In the genomic region with DNA sequence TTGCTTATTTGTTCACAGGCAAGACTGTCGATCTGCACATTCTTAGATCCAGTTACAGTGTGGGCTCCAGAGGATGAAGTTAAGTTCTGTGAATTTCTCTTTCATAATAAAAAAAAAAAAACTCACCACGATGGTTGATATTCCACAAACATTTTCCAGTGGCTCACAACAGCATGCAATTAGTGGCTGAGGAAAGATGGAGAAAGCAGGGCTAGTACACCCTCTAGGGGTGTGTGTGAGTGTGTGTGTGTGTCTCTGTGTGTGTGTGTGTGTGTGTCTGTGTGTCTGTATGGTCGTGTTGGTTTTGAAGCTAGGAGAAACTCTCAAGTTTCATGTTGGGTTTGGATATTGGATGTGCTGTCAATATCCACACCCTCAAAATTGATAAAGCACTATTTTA, we compare ENCODE assay signal across 7 mouse cellular contexts. TPM values are rescaled to one million over a fixed set of nuclear protein-coding genes. Genes with fewer than 3 reads are reported as not detected.
DNase-seq lines count a peak whose midpoint lies in the region; ATAC-seq and TF ChIP-seq lines count a peak whose summit lies in the region.

No protein-coding gene starts in this region.

- no peak overlapping the region for H3K27ac ChIP-seq in lung, postnatal 0 days (ENCODE audit: low read length)
- H3K27ac ChIP-seq in forebrain, embryonic 13.5 days, result no peak overlapping the region
- no peak overlapping the region for H3K27ac ChIP-seq in limb, embryonic 12.5 days
- H3K27ac ChIP-seq in stomach, embryonic 16.5 days (ENCODE audit: low read length), result no peak overlapping the region

- no peak for ATAC-seq in lung, postnatal 0 days
- ATAC-seq in forebrain, embryonic 13.5 days, result peak; percentile 58
- ATAC-seq in limb, embryonic 12.5 days (ENCODE audit: insufficient number of reproducible peaks, insufficient read depth, low FRiP score, low TSS enrichment, low read depth), result no peak
- no peak for ATAC-seq in stomach, embryonic 16.5 days (ENCODE audit: insufficient read depth, low FRiP score)

- H3K9me3 ChIP-seq in lung, postnatal 0 days (ENCODE audit: low read length), result no peaks in the 10 kb centered on the region
- H3K9me3 ChIP-seq in forebrain, embryonic 13.5 days (replicated peaks), result no peaks in the 10 kb centered on the region
- no peaks in the 10 kb centered on the region for H3K9me3 ChIP-seq in limb, embryonic 12.5 days
- no peaks in the 10 kb centered on the region for H3K9me3 ChIP-seq in stomach, embryonic 16.5 days (replicated peaks; ENCODE audit: control insufficient read depth, low read length)

- DNase-seq in lung, postnatal 0 days (ENCODE audit: low spot score), result no peak
- no peak for DNase-seq in lung, postnatal 10 days
- DNase-seq in retina, embryonic 14.5 days (ENCODE audit: low spot score), result no peak
- DNase-seq in MN1 (ENCODE audit: low spot score), result no peak

- no peak for TF ChIP-seq EP300 in lung, postnatal 0 days (IDR thresholded peaks at IDR 0.05)

- H3K4me1 ChIP-seq in lung, postnatal 0 days (ENCODE audit: insufficient read depth, low read depth, low read length), result no peaks in the 10 kb centered on the region
- peaks cover 4% of the 10 kb centered on the region; the same call in 1 of the 2 replicates for H3K4me1 ChIP-seq in forebrain, embryonic 13.5 days
- peaks cover 6% of the 10 kb centered on the region for H3K4me1 ChIP-seq in limb, embryonic 12.5 days (replicated peaks)
- no peaks in the 10 kb centered on the region for H3K4me1 ChIP-seq in stomach, embryonic 16.5 days (ENCODE audit: control insufficient read depth, insufficient read depth, low read length)

- no peak overlapping the region for H3K4me3 ChIP-seq in lung, postnatal 0 days (ENCODE audit: low read depth, low read length)
- peak overlapping the region; percentile 40 for H3K4me3 ChIP-seq in forebrain, embryonic 13.5 days
- no peak overlapping the region for H3K4me3 ChIP-seq in limb, embryonic 12.5 days (replicated peaks)
- H3K4me3 ChIP-seq in stomach, embryonic 16.5 days (replicated peaks; ENCODE audit: low read length), result peak overlapping the region; percentile 25

- no peaks in the 10 kb centered on the region for H3K27me3 ChIP-seq in lung, postnatal 0 days (replicated peaks; ENCODE audit: insufficient read depth, low read length)
- no peaks in the 10 kb centered on the region for H3K27me3 ChIP-seq in forebrain, embryonic 13.5 days
- H3K27me3 ChIP-seq in limb, embryonic 12.5 days, result no peaks in the 10 kb centered on the region
- H3K27me3 ChIP-seq in stomach, embryonic 16.5 days (ENCODE audit: control insufficient read depth, insufficient read depth, low read length), result no peaks in the 10 kb centered on the region

- H3K9ac ChIP-seq in lung, postnatal 0 days (replicated peaks; ENCODE audit: low read depth), result no peak overlapping the region
- peak overlapping the region; percentile 40; the same call in 1 of the 2 replicates for H3K9ac ChIP-seq in forebrain, embryonic 13.5 days
- no peak overlapping the region for H3K9ac ChIP-seq in limb, embryonic 12.5 days (replicated peaks)
- H3K9ac ChIP-seq in stomach, embryonic 16.5 days (ENCODE audit: low read length), result no peak overlapping the region

- 0 out of 2 replicates have a peak overlapping the region, but pooled peaks have one; percentile 17 for H3K4me2 ChIP-seq in lung, postnatal 0 days (replicated peaks; ENCODE audit: low read depth, low read length)
- peak overlapping the region; percentile 68 for H3K4me2 ChIP-seq in forebrain, embryonic 13.5 days
- peak overlapping the region; percentile 66 for H3K4me2 ChIP-seq in limb, embryonic 12.5 days
- H3K4me2 ChIP-seq in stomach, embryonic 16.5 days (ENCODE audit: low read depth, low read length), result peak overlapping the region; percentile 40

- 33% methylated on average over 3 of the region's 3 CpGs for WGBS in lung, postnatal 0 days
- WGBS in forebrain, embryonic 13.5 days, result 36% methylated on average over 3 of the region's 3 CpGs
- WGBS in limb, embryonic 12.5 days, result 37% methylated on average over 3 of the region's 3 CpGs
- 28% methylated on average over 3 of the region's 3 CpGs for WGBS in stomach, embryonic 16.5 days

- no peak for TF ChIP-seq CTCF in lung, postnatal 0 days (IDR thresholded peaks at IDR 0.05)

- no peaks in the 10 kb centered on the region for H3K36me3 ChIP-seq in lung, postnatal 0 days (ENCODE audit: insufficient read depth, low read length)
- no peaks in the 10 kb centered on the region for H3K36me3 ChIP-seq in forebrain, embryonic 13.5 days (ENCODE audit: poor library complexity, severe bottlenecking)
- H3K36me3 ChIP-seq in limb, embryonic 12.5 days, result no peaks in the 10 kb centered on the region
- H3K36me3 ChIP-seq in stomach, embryonic 16.5 days (ENCODE audit: control insufficient read depth, insufficient read depth, low read length), result no peaks in the 10 kb centered on the region

RNA-seq across cellular contexts. Expression of gene Zswim2, which starts 0.3 kb away (rescaled TPM):
- 0.17 and 0.38 TPM in 2 replicates for polyA plus RNA-seq in lung, postnatal 0 days (2015; fragmentation: Nextera tagmentation; extraction: Ambion mirVana)
- not detected in 2 replicates for polyA plus RNA-seq in forebrain, embryonic 13.5 days (2015; fragmentation: Nextera tagmentation; extraction: Ambion mirVana)
- polyA plus RNA-seq in limb, embryonic 12.5 days (2016; fragmentation: Nextera tagmentation; extraction: Ambion mirVana), result not detected in 2 replicates
- not detected in 2 replicates for polyA plus RNA-seq in stomach, embryonic 16.5 days (2015; fragmentation: Nextera tagmentation; extraction: Ambion mirVana)

RNA-seq across cellular contexts. Expression of gene Gm13698, which starts 14.1 kb away (rescaled TPM):
- polyA plus RNA-seq in lung, postnatal 0 days (2015; fragmentation: Nextera tagmentation; extraction: Ambion mirVana), result not detected in 2 replicates
- not detected in 2 replicates for polyA plus RNA-seq in forebrain, embryonic 13.5 days (2015; fragmentation: Nextera tagmentation; extraction: Ambion mirVana)
- polyA plus RNA-seq in limb, embryonic 12.5 days (2016; fragmentation: Nextera tagmentation; extraction: Ambion mirVana), result not detected in 2 replicates
- not detected in 2 replicates for polyA plus RNA-seq in stomach, embryonic 16.5 days (2015; fragmentation: Nextera tagmentation; extraction: Ambion mirVana)

RNA-seq across cellular contexts. Expression of gene Gm13693, which starts 19.9 kb away (rescaled TPM):
- not detected in 2 replicates for polyA plus RNA-seq in lung, postnatal 0 days (2015; fragmentation: Nextera tagmentation; extraction: Ambion mirVana)
- polyA plus RNA-seq in forebrain, embryonic 13.5 days (2015; fragmentation: Nextera tagmentation; extraction: Ambion mirVana), result not detected in 2 replicates
- not detected in 2 replicates for polyA plus RNA-seq in limb, embryonic 12.5 days (2016; fragmentation: Nextera tagmentation; extraction: Ambion mirVana)
- polyA plus RNA-seq in stomach, embryonic 16.5 days (2015; fragmentation: Nextera tagmentation; extraction: Ambion mirVana), result not detected in 2 replicates

RNA-seq across cellular contexts. Expression of gene Gm13695, which starts 25.7 kb away (rescaled TPM):
- polyA plus RNA-seq in lung, postnatal 0 days (2015; fragmentation: Nextera tagmentation; extraction: Ambion mirVana), result not detected in 2 replicates
- polyA plus RNA-seq in forebrain, embryonic 13.5 days (2015; fragmentation: Nextera tagmentation; extraction: Ambion mirVana), result not detected in 2 replicates
- not detected in 2 replicates for polyA plus RNA-seq in limb, embryonic 12.5 days (2016; fragmentation: Nextera tagmentation; extraction: Ambion mirVana)
- polyA plus RNA-seq in stomach, embryonic 16.5 days (2015; fragmentation: Nextera tagmentation; extraction: Ambion mirVana), result not detected in 2 replicates

RNA-seq across cellular contexts. Expression of gene Gm13696, which starts 31.5 kb away (rescaled TPM):
- polyA plus RNA-seq in lung, postnatal 0 days (2015; fragmentation: Nextera tagmentation; extraction: Ambion mirVana), result not detected in 2 replicates
- not detected in 2 replicates for polyA plus RNA-seq in forebrain, embryonic 13.5 days (2015; fragmentation: Nextera tagmentation; extraction: Ambion mirVana)
- polyA plus RNA-seq in limb, embryonic 12.5 days (2016; fragmentation: Nextera tagmentation; extraction: Ambion mirVana), result not detected in 2 replicates
- polyA plus RNA-seq in stomach, embryonic 16.5 days (2015; fragmentation: Nextera tagmentation; extraction: Ambion mirVana), result not detected in 2 replicates

Comparison
In these comparisons a context has a peak if more than half of its experiments do, and no peak if none do; other contexts are left out.
1. H3K4me2 ChIP-seq: peak in every context shown above with its lines; median percentile 68 in forebrain, embryonic 13.5 days; 66 in limb, embryonic 12.5 days; 40 in stomach, embryonic 16.5 days; 17 in lung, postnatal 0 days.
2. H3K4me3 ChIP-seq: peak in forebrain, embryonic 13.5 days (single experiment) and stomach, embryonic 16.5 days (single experiment); none in lung, postnatal 0 days (single experiment) and limb, embryonic 12.5 days (single experiment).